Mouse (Mus musculus) embryonic facial prominence, embryonic 13.5 days (tissue): Measurements from ENCODE around the gene Stra6. TPM values are rescaled to one million over a fixed set of nuclear protein-coding genes. Genes with fewer than 3 reads are reported as not detected.

Source experiments
- ATAC-seq: fragments of 200-750 bp; cut with Nextera tagmentation; 2 replicates; pipeline ENCODE4 v1.8.0; 2017; ENCODE audit warnings: low read depth; ENCODE audit not compliant: insufficient number of reproducible peaks, insufficient read depth, low FRiP score, low TSS enrichment
- H3K27ac ChIP-seq: fragments of 300-500 bp; sonication (generic); 2 replicates; pipeline ENCODE4 v1.5.1; 2015; ENCODE audit warnings: moderate library complexity, mild to moderate bottlenecking, inconsistent platforms
- H3K27me3 ChIP-seq: fragments of 300-500 bp; sonication (generic); 2 replicates; pipeline ENCODE4 v1.6.1; 2015; ENCODE audit warnings: mild to moderate bottlenecking, inconsistent platforms
- H3K36me3 ChIP-seq: fragments of 300-500 bp; sonication (generic); 2 replicates; pipeline ENCODE4 v1.6.1; 2015; ENCODE audit warnings: mild to moderate bottlenecking, inconsistent platforms
- H3K4me1 ChIP-seq: fragments of 300-500 bp; sonication (generic); 2 replicates; pipeline ENCODE4 v1.6.1; 2015; ENCODE audit warnings: inconsistent platforms
- H3K4me2 ChIP-seq: fragments of 300-500 bp; sonication (generic); 2 replicates; pipeline ENCODE4 v1.6.1; 2015; ENCODE audit warnings: moderate library complexity, mild to moderate bottlenecking, inconsistent platforms
- H3K4me3 ChIP-seq: fragments of 300-500 bp; sonication (generic); 2 replicates; pipeline ENCODE4 v1.5.1; 2015; ENCODE audit warnings: mild to moderate bottlenecking, inconsistent platforms
- H3K9ac ChIP-seq: fragments of 300-500 bp; sonication (generic); 2 replicates; pipeline ENCODE4 v1.6.1; 2015; ENCODE audit warnings: mild to moderate bottlenecking, inconsistent platforms
- H3K9me3 ChIP-seq: fragments of 300-500 bp; sonication (generic); 2 replicates; pipeline ENCODE4 v1.6.1; 2016; ENCODE audit warnings: inconsistent platforms
- WGBS: fragments of 180-500 bp; shearing (Covaris S2); methylation state at CpG from one replicate; pipeline ENCODE4 v1.1.7; 2015; ENCODE audit warnings: mixed read lengths; 5-methylcytosine and 5-hydroxymethylcytosine counted together
- polyA plus RNA-seq: library from polyadenylated mRNA; unstranded; fragments of >200 nt; fragmentation: Nextera tagmentation; extraction: Ambion mirVana; gene quantifications from 2 replicates; pipeline ENCODE4 v1.2.1, GENCODE M21; 2015

Stra6 gene
- polyA plus RNA-seq, 1 experiment from 2014 or later, result 14.3 TPM

DNA sequence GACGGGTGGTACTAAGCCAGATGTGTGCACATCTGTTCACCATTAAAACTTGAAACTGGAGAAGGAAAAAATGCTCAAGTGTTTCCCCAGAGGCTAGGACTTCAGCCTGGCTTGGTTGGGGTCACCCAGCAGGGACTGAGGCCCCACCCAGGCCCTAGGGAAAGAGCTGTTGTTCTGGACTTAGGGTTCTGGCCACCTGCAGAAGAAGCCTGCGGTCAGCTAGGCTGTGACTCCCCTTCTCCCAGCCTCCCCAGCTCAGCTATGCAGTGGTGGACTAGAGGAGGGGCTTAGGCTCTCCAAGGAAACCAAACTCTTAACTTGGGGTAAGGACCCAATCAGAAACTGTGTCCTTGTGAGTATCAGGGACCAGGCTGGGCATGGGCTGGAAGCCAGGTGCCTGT, 72.3 kb downstream of the Stra6 start:
- Histone ChIP-seq H3K4me3 (no peak overlapping the region), H3K4me1 (peaks cover 76% of the 10 kb centered on the region), H3K4me2 (peak overlapping the region; percentile 16), H3K27ac (peak overlapping the region; percentile 81), H3K36me3 (0 out of 2 replicates have a peak, but pooled peaks cover under 1% of the 10 kb centered on the region), H3K9me3 (no peaks in the 10 kb centered on the region), H3K9ac (0 out of 2 replicates have a peak overlapping the region, but pooled peaks have one; percentile 16), H3K27me3 (no peaks in the 10 kb centered on the region)
- WGBS, result 19% methylated on average over 2 of the region's 2 CpGs
- peak; percentile 56; the same call in 1 of the 2 replicates for ATAC-seq

DNA sequence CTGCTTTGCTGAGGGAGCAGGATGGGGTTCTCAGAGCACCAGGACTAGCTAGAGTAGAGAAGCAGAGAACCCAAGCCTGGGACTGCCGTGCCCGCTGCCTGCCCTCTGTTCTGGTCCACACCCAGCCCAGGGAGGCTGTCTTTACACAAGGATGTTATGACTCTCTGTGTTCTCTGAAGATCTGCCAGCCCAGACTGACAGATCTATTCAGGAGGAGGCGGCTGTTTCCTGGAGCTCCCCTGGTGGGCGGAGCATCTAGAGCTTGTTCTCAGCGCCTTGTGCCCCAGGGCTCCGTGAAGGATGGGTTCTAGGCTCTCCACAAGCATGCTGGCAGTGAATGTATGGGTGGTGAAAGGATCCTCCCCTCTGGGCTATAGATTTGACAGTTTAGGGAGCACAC, 76.4 kb downstream of the Stra6 start:
- H3K27me3 ChIP-seq, result no peaks in the 10 kb centered on the region
- H3K9me3 ChIP-seq, result no peaks in the 10 kb centered on the region
- no peak overlapping the region for H3K4me2 ChIP-seq
- H3K36me3 ChIP-seq, result peaks cover 7% of the 10 kb centered on the region; the same call in 1 of the 2 replicates
- no peak overlapping the region for H3K4me3 ChIP-seq
- no peak for ATAC-seq
- peaks cover 62% of the 10 kb centered on the region for H3K4me1 ChIP-seq
- peak overlapping the region; percentile 16; the same call in 1 of the 2 replicates for H3K27ac ChIP-seq
- 0 out of 2 replicates have a peak overlapping the region, but pooled peaks have one; percentile 16 for H3K9ac ChIP-seq
- WGBS, result 41% methylated on average over 6 of the region's 6 CpGs

DNA sequence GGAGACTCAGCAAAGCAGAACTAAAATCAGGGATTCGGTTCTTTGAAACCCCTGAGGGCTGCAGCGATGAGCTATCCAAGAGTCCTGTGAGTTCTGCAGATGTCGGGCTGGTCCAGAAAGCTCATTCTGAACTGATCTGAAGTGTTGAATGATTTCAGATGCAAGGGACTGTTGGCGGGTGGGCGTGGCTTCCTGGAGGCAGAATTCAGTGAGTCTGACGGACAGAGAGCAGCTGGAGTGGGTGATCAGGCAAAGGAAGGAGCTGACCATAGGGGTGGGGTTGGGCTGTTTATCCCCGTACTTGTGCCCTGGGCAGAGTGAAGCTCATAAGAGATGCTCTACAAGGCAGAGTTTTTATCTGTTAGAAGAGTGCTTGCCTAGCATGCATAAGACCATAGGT, 79.8 kb downstream of the Stra6 start:
- Histone ChIP-seq H3K9me3 (no peaks in the 10 kb centered on the region), H3K27ac (no peak overlapping the region), H3K4me1 (peaks cover 47% of the 10 kb centered on the region), H3K4me2 (no peak overlapping the region), H3K9ac (peak overlapping the region; percentile 27; the same call in 1 of the 2 replicates), H3K4me3 (no peak overlapping the region), H3K36me3 (peaks cover 7% of the 10 kb centered on the region; the same call in 1 of the 2 replicates), H3K27me3 (no peaks in the 10 kb centered on the region)
- WGBS, result 21% methylated on average over 7 of the region's 7 CpGs
- ATAC-seq, result no peak

DNA sequence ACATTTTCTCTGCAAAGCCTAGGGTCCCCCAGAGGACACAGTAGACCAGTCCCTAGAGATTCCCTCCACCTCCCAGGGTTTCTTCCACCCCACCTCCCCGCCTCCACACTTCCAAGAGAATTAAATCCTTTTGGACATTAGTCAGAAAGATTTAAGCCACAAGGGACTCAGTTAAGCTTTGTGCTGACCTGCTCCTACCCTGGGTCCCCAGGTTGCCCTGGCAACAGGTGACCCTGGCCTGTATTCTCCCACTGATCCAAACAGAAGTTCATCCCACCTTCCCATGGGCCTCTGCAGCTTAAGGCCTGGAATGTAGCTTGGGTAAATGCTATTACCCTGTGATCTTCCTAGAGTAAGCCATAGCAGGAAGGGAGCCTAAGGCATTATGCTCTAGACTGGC, 81.1 kb downstream of the Stra6 start:
- no peak for ATAC-seq

DNA sequence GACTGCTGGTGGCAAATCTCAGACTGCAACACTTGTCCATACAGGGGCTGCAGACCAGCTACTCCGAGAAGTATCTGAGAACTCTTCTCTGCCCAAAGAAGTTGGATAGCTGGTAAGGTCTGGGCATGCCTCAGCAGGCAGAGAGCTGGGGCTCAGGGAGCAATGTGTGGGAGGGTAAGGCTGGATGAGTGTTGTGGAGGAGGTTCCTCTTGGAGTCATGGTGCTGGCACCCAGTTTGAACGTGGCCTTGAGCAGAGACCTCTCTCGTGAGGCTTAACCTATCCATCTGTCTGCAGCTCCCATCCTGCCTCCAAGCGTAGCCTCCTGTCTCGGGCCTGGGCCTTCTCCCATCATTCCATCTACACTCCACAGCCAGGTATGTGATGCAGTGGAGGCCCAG, 81.8 kb downstream of the Stra6 start:
- H3K9ac ChIP-seq, result no peak overlapping the region
- H3K27me3 ChIP-seq, result no peaks in the 10 kb centered on the region
- peaks cover 7% of the 10 kb centered on the region; the same call in 1 of the 2 replicates for H3K36me3 ChIP-seq
- no peaks in the 10 kb centered on the region for H3K9me3 ChIP-seq
- H3K27ac ChIP-seq, result no peak overlapping the region
- no peak for ATAC-seq
- H3K4me1 ChIP-seq, result peaks cover 40% of the 10 kb centered on the region
- H3K4me2 ChIP-seq, result no peak overlapping the region
- WGBS, result 81% methylated on average over 5 of the region's 5 CpGs
- H3K4me3 ChIP-seq, result no peak overlapping the region

More for the DNA sequence above, 81.1 kb downstream of the Stra6 start:
- Histone ChIP-seq H3K9me3 (no peaks in the 10 kb centered on the region), H3K4me2 (no peak overlapping the region), H3K9ac (no peak overlapping the region), H3K36me3 (peaks cover 7% of the 10 kb centered on the region; the same call in 1 of the 2 replicates), H3K4me3 (no peak overlapping the region), H3K27ac (no peak overlapping the region), H3K27me3 (no peaks in the 10 kb centered on the region), H3K4me1 (peaks cover 47% of the 10 kb centered on the region)
- WGBS, result 55% methylated on average over 1 of the region's 1 CpGs

DNA sequence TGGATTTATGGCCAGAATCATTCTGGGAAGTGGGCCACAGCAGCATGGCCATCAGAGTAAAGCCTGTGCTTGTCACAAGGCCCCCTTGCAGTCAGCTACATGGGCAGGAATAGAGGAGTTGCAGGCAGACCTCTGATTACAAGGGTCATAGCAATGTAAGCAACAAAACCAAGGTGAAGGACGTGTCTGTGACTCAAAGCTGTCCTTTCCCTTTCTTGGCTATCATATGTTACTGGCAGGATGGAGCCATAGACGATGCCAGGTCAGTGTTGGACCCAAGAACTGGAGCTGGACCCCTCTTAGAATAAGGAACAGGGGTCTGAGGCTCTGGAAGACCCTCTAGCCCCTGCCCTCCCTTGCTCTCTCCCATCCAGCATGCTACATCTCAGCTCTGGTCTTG, 85.2 kb downstream of the Stra6 start:
- Histone ChIP-seq H3K27me3 (no peaks in the 10 kb centered on the region), H3K4me2 (no peak overlapping the region), H3K9ac (no peak overlapping the region), H3K4me1 (peaks cover 38% of the 10 kb centered on the region), H3K9me3 (no peaks in the 10 kb centered on the region), H3K27ac (no peak overlapping the region), H3K36me3 (peaks cover 12% of the 10 kb centered on the region; the same call in 1 of the 2 replicates), H3K4me3 (no peak overlapping the region)
- no peak for ATAC-seq
- 63% methylated on average over 2 of the region's 2 CpGs for WGBS

DNA sequence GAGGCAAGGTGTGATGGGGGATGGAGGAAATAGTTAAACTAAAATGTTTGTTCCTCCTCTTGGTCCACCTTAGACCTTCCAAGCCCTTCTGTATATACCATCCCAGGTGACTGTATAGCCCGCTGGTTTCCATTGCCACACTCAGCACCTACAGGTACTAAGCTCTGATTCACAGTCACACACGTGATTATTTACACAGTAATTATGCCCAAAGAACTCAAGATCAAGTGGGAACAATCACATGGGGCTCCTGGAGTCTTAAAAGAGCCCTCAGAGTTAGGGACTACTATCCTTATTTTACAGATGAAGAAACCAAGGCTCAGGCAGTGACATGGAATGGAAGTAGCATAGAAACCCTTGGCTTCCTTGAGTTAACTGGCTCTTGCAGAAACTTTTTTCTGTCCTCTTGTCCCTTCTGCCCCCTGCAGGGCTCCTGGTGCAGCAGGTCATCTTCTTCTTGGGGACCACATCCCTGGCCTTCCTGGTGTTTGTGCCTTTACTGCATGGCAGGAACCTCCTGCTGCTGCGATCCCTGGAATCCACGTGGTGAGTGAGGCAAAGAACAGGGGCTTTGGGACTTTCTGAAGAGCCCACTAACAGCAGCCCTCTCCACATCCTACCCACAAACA, 87.3 kb downstream of the Stra6 start:
- Histone ChIP-seq H3K27me3 (no peaks in the 10 kb centered on the region), H3K27ac (no peak overlapping the region), H3K9ac (no peak overlapping the region), H3K9me3 (no peaks in the 10 kb centered on the region), H3K4me2 (no peak overlapping the region), H3K36me3 (peaks cover 12% of the 10 kb centered on the region; the same call in 1 of the 2 replicates), H3K4me1 (peaks cover 47% of the 10 kb centered on the region), H3K4me3 (no peak overlapping the region)
- WGBS, result 66% methylated on average over 4 of the region's 4 CpGs
- no peak for ATAC-seq

DNA sequence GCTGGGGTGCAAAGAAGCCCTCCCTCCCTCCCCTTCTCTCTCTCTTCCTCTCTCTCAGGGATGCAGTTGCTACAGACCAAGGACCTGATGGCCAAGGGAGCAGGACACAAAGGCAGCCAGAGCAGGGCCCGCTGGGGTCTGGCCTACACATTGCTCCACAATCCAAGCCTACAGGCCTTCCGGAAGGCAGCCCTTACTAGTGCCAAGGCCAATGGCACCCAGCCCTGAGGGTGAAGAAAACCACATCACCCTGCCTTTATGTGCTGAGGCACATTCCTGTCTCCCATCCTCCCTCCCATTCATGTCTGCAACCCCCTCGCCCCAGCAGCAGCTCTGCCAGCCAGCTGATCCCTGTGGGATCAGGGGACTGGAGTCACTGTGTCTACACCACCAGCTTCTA, 89.5 kb downstream of the Stra6 start:
- Histone ChIP-seq H3K4me2 (peak overlapping the region; percentile 1; the same call in 1 of the 2 replicates), H3K9me3 (no peaks in the 10 kb centered on the region), H3K9ac (peak overlapping the region; percentile 46; the same call in 1 of the 2 replicates), H3K36me3 (peaks cover 12% of the 10 kb centered on the region; the same call in 1 of the 2 replicates), H3K27ac (peak overlapping the region; percentile 76), H3K4me3 (no peak overlapping the region), H3K4me1 (peaks cover 58% of the 10 kb centered on the region), H3K27me3 (no peaks in the 10 kb centered on the region)
- no peak for ATAC-seq
- WGBS, result 67% methylated on average over 3 of the region's 3 CpGs

DNA sequence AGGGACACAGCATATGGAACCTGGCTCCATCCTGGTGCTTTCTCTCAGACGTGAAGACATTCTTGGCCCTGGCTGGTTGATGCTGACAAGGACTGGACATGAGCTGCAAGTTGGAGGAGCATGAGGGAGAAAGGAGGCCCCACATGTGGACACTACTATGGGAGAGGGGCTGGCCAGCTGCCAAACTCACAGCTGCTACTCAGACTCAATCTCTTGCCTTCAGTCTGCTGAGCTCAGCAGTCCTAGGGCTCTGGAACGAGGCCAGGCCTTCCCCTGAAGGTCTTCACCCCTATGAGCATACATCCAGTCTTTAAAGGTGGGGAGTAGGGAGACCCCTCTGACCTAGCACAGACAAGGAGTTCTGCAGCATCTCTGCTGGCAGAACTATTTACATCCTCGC, 91.8 kb downstream of the Stra6 start:
- H3K9ac ChIP-seq, result peak overlapping the region; percentile 11; the same call in 1 of the 2 replicates
- peaks cover 76% of the 10 kb centered on the region for H3K4me1 ChIP-seq
- no peaks in the 10 kb centered on the region for H3K9me3 ChIP-seq
- 43% methylated on average over 3 of the region's 3 CpGs for WGBS
- no peaks in the 10 kb centered on the region for H3K27me3 ChIP-seq
- H3K4me3 ChIP-seq, result no peak overlapping the region
- H3K4me2 ChIP-seq, result peak overlapping the region; percentile 64
- no peak for ATAC-seq
- peaks cover 12% of the 10 kb centered on the region; the same call in 1 of the 2 replicates for H3K36me3 ChIP-seq
- H3K27ac ChIP-seq, result peak overlapping the region; percentile 48; the same call in 1 of the 2 replicates

DNA sequence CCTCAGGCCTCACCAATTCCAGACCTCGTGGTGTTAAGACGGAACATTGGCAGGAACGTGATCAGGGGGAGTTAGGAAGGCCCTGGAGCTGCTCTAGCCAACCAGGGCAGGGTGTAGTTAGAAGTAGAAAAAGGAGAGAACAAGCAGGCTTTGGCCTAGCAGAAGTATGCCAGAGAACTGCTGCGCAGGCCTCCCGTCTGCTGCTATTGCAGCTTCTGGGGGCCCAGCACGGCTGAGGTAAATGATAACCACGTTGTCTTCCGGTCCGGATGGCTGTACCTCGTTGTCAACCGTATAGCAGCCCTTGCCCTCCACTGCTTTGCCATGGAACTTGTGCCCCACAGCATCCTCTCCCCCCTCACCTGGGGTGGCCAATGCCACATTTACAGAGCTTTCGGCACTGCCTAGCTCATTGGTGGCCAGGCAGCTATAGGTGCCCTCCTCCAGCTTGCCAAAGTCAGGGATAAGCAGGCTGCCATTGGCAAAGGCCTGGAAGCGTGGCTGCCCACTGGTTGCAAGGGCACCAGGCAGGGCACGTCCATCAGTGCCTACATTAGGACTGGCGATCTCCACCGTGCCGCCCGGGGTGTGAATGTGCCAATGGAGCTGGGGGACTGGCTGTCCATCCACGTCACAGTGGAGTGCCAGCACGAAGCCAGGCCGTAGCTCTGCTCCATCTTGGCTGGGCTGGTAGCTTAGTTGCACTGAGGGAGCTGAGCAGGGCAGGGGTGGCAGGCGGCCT, 93.4 kb downstream of the Stra6 start:
- Histone ChIP-seq H3K9me3 (no peaks in the 10 kb centered on the region), H3K9ac (peak overlapping the region; percentile 56), H3K4me3 (peak overlapping the region; percentile 11), H3K4me2 (peak overlapping the region; percentile 64), H3K27ac (peak overlapping the region; percentile 97; the same call in 1 of the 2 replicates), H3K4me1 (peaks cover 78% of the 10 kb centered on the region), H3K27me3 (no peaks in the 10 kb centered on the region), H3K36me3 (peaks cover 5% of the 10 kb centered on the region; the same call in 1 of the 2 replicates)
- WGBS, result 83% methylated on average over 22 of the region's 22 CpGs
- ATAC-seq, result no peak

DNA sequence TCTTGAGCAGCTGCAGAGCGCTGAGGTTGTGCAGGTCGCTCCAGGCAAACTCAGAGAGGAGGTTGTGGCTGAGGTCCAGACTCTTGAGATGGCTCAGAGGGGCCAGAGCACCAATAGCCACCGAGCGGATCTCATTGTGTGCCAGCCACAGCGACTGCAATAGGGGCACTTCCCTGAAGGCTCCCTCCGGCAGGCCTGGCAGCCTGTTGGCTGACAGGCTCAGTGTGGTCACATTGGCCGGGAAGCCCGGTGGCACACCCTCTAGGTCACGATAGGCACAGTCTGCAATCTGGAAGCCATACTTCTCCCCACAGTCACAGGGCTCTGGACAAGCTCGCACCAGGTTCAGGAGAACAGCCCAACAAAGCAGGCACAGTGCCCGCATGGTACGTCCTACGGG, 94.2 kb downstream of the Stra6 start:
- 76% methylated on average over 13 of the region's 13 CpGs for WGBS
- H3K9me3 ChIP-seq, result no peaks in the 10 kb centered on the region
- no peak for ATAC-seq

More for the DNA sequence above, 94.2 kb downstream of the Stra6 start:
- Histone ChIP-seq H3K4me3 (peak overlapping the region; percentile 38), H3K4me2 (peak overlapping the region; percentile 64), H3K27me3 (no peaks in the 10 kb centered on the region), H3K9ac (peak overlapping the region; percentile 64), H3K36me3 (no peaks in the 10 kb centered on the region), H3K27ac (peak overlapping the region; percentile 97), H3K4me1 (peaks cover 79% of the 10 kb centered on the region)
